Mouse (Mus musculus): ENCODE data around the gene Dock9.

- TF ChIP-seq CTCF (IDR thresholded peaks at IDR 0.05; ENCODE audit: low read depth): no peak
- no peak for TF ChIP-seq EP300 (IDR thresholded peaks at IDR 0.05; ENCODE audit: low read depth)
These were observed 292.7 kb downstream of the Dock9 start, which contains the start of gene Slc15a1 for GRCm38 (mm10) chr14:121504781-121505484.

Data from heart, postnatal 0 days (tissue).